Mouse (Mus musculus): Measurements from ENCODE around the gene Vmn2r50.
"Not testable (repeated sequence)": the region's sequence is repeated elsewhere in the genome, so short reads cannot be mapped to it uniquely, and the experiment has no call there.

The Vmn2r50 gene

DNA sequence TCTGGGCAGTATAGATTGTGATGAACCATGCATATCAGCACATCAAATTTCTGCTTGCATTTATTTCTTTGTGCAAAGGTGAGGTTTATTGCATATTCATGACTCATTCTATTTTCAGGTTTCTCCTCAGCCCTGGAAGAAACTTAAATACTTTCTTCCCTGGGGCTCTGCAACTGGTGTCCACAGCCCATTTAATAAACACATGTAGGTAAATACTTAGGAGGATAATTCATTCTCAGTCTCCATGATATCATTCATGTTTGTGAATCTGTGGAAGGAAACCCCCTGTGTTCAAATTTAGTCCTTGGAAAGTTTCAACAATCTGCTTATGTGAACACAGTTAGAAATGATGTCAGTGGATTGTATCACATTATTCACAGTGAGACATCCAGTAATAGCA lies at the start of gene Vmn2r50:
Gene Vmn2r50 (minus strand): TSS at position 101 of the 400 bp plus-strand sequence.
- DNase-seq (ENCODE audit: low read depth, low spot score), result not testable (repeated sequence)

DNA sequence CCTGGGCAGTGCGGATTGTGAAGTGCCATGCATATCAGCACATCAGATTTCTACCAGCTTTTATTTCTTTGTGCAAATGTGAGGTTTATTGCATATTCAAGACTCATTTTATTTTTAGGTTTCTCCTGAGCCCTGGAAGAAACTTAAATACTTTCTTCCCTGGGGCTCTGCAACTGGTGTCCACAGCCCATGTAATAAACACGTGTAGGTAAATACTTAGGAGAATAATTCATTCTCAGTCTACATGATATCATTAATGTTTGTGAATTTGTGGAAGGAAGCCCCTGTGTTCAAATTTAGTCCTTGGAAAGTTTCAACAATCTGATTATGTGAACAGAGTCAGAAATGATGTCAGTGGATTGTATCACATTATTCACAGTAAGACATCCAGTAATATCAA lies 60.9 kb downstream of the Vmn2r50 start, which contains the start of gene Vmn2r49:
Gene Vmn2r49 (minus strand): TSS at position 101 of the 400 bp plus-strand sequence.
- not testable (repeated sequence) for DNase-seq (ENCODE audit: low read depth, low spot score)

Data from 3T3-L1 (cell line).